Mouse (Mus musculus): ENCODE measurements around the gene Rc3h1.
A peak's percentile ranks its signal among the peaks of the same experiment; 100 is the strongest.
"Not testable (repeated sequence)": the region's sequence is repeated elsewhere in the genome, so short reads cannot be mapped to it uniquely, and the experiment has no call there.

Gene Rc3h1

GRCm38 (mm10) chr1:160906057-160906557 lies at the start of gene Rc3h1:
Gene Rc3h1, plus strand, starts transcription at chr1:160906418.
- peak; percentile 90 for DNase-seq (ENCODE audit: low read depth, low spot score)

GRCm38 (mm10) chr1:160858132-160858531 lies 48.1 kb upstream of the Rc3h1 start:
- DNase-seq (ENCODE audit: low read depth, low spot score): no peak

GRCm38 (mm10) chr1:160859874-160860273 lies 46.3 kb upstream of the Rc3h1 start:
- not testable (repeated sequence) for DNase-seq (ENCODE audit: low read depth, low spot score)

GRCm38 (mm10) chr1:160861142-160861541 lies 45.1 kb upstream of the Rc3h1 start:
- DNase-seq (ENCODE audit: low read depth, low spot score): no peak

- no peak for DNase-seq (ENCODE audit: low read depth, low spot score)
Measured at GRCm38 (mm10) chr1:160861632-160862031, 44.6 kb upstream of the Rc3h1 start.

GRCm38 (mm10) chr1:160863027-160863426 lies 43.2 kb upstream of the Rc3h1 start:
- DNase-seq (ENCODE audit: low read depth, low spot score): peak; percentile 15

GRCm38 (mm10) chr1:160874757-160875156 lies 31.5 kb upstream of the Rc3h1 start:
- no peak for DNase-seq (ENCODE audit: low read depth, low spot score)

- DNase-seq (ENCODE audit: low read depth, low spot score): no peak
Measured at GRCm38 (mm10) chr1:160876968-160877367, 29.2 kb upstream of the Rc3h1 start.

GRCm38 (mm10) chr1:160878485-160878884 lies 27.7 kb upstream of the Rc3h1 start:
- no peak for DNase-seq (ENCODE audit: low read depth, low spot score)

- DNase-seq (ENCODE audit: low read depth, low spot score): not testable (repeated sequence)
Measured at GRCm38 (mm10) chr1:160881378-160881777, 24.8 kb upstream of the Rc3h1 start.

GRCm38 (mm10) chr1:160881968-160882367 lies 24.2 kb upstream of the Rc3h1 start:
- DNase-seq (ENCODE audit: low read depth, low spot score): no peak

GRCm38 (mm10) chr1:160884273-160884672 lies 21.9 kb upstream of the Rc3h1 start:
- DNase-seq (ENCODE audit: low read depth, low spot score): no peak

GRCm38 (mm10) chr1:160884993-160885392 lies 21.2 kb upstream of the Rc3h1 start:
- DNase-seq (ENCODE audit: low read depth, low spot score): no peak

- peak; percentile 34 for DNase-seq (ENCODE audit: low read depth, low spot score)
Measured at GRCm38 (mm10) chr1:160899701-160900100, 6.5 kb upstream of the Rc3h1 start.

- no peak for DNase-seq (ENCODE audit: low read depth, low spot score)
Measured at GRCm38 (mm10) chr1:160904047-160904446, 2.2 kb upstream of the Rc3h1 start.

GRCm38 (mm10) chr1:160906558-160907481 lies 602 bp downstream of the Rc3h1 start:
- peak; percentile 75 for DNase-seq (ENCODE audit: low read depth, low spot score)

GRCm38 (mm10) chr1:160910176-160910575 lies 4.0 kb downstream of the Rc3h1 start:
- no peak for DNase-seq (ENCODE audit: low read depth, low spot score)

- DNase-seq (ENCODE audit: low read depth, low spot score): no peak
Measured at GRCm38 (mm10) chr1:160910812-160911211, 4.6 kb downstream of the Rc3h1 start.

- no peak for DNase-seq (ENCODE audit: low read depth, low spot score)
Measured at GRCm38 (mm10) chr1:160919383-160919782, 13.2 kb downstream of the Rc3h1 start.

GRCm38 (mm10) chr1:160921938-160922337 lies 15.7 kb downstream of the Rc3h1 start:
- peak; percentile 68 for DNase-seq (ENCODE audit: low read depth, low spot score)

- DNase-seq (ENCODE audit: low read depth, low spot score): no peak
Measured at GRCm38 (mm10) chr1:160931320-160931719, 25.1 kb downstream of the Rc3h1 start.

GRCm38 (mm10) chr1:160933896-160934482 lies 27.8 kb downstream of the Rc3h1 start:
- DNase-seq (ENCODE audit: low read depth, low spot score): peak; percentile 50

- peak; percentile 16 for DNase-seq (ENCODE audit: low read depth, low spot score)
Measured at GRCm38 (mm10) chr1:160935551-160935950, 29.3 kb downstream of the Rc3h1 start.
